Mouse (Mus musculus): ENCODE results near the gene Tmem163.
A peak's percentile ranks its signal among the peaks of the same experiment; 100 is the strongest.

The Tmem163 gene

GRCm38 (mm10) chr1:127513140-127513539, 166.2 kb downstream of the Tmem163 start:
- peak; percentile 64 for DNase-seq (ENCODE audit: low read depth, low spot score)
- no peaks in the 10 kb centered on the region for H3K27me3 ChIP-seq (ENCODE audit: control insufficient read depth, insufficient read depth, low read length, poor library complexity, severe bottlenecking)

GRCm38 (mm10) chr1:127512709-127513108, 166.6 kb downstream of the Tmem163 start:
- Histone ChIP-seq H3K36me3 (ENCODE audit: control insufficient read depth, insufficient read depth, low read length, poor library complexity, severe bottlenecking) (no peaks in the 10 kb centered on the region), H3K27me3 (ENCODE audit: control insufficient read depth, insufficient read depth, low read length, poor library complexity, severe bottlenecking) (no peaks in the 10 kb centered on the region)
- DNase-seq (ENCODE audit: low read depth, low spot score) = peak; percentile 60

More at GRCm38 (mm10) chr1:127513140-127513539, 166.2 kb downstream of the Tmem163 start:
- no peaks in the 10 kb centered on the region; the same call in 1 of the 2 replicates for H3K36me3 ChIP-seq (ENCODE audit: control insufficient read depth, insufficient read depth, low read length, poor library complexity, severe bottlenecking)

- Histone ChIP-seq H3K27me3 (ENCODE audit: control insufficient read depth, insufficient read depth, low read length, poor library complexity, severe bottlenecking) (no peaks in the 10 kb centered on the region), H3K36me3 (ENCODE audit: control insufficient read depth, insufficient read depth, low read length, poor library complexity, severe bottlenecking) (no peaks in the 10 kb centered on the region)
- peak; percentile 70 for DNase-seq (ENCODE audit: low read depth, low spot score)
Observed at GRCm38 (mm10) chr1:127511362-127511761, 168.0 kb downstream of the Tmem163 start.

- no peaks in the 10 kb centered on the region for H3K36me3 ChIP-seq (ENCODE audit: control insufficient read depth, insufficient read depth, low read length, poor library complexity, severe bottlenecking)
- no peak for DNase-seq (ENCODE audit: low read depth, low spot score)
Observed at GRCm38 (mm10) chr1:127508921-127509320, 170.4 kb downstream of the Tmem163 start.

GRCm38 (mm10) chr1:127508067-127508739, 171.1 kb downstream of the Tmem163 start:
- H3K27me3 ChIP-seq (ENCODE audit: control insufficient read depth, insufficient read depth, low read length, poor library complexity, severe bottlenecking) = no peaks in the 10 kb centered on the region
- no peak for DNase-seq (ENCODE audit: low read depth, low spot score)
- H3K36me3 ChIP-seq (ENCODE audit: control insufficient read depth, insufficient read depth, low read length, poor library complexity, severe bottlenecking) = no peaks in the 10 kb centered on the region

More at GRCm38 (mm10) chr1:127508921-127509320, 170.4 kb downstream of the Tmem163 start:
- no peaks in the 10 kb centered on the region for H3K27me3 ChIP-seq (ENCODE audit: control insufficient read depth, insufficient read depth, low read length, poor library complexity, severe bottlenecking)

GRCm38 (mm10) chr1:127507042-127507650, 172.2 kb downstream of the Tmem163 start:
- DNase-seq (ENCODE audit: low read depth, low spot score) = no peak
- no peaks in the 10 kb centered on the region for H3K27me3 ChIP-seq (ENCODE audit: control insufficient read depth, insufficient read depth, low read length, poor library complexity, severe bottlenecking)
- H3K36me3 ChIP-seq (ENCODE audit: control insufficient read depth, insufficient read depth, low read length, poor library complexity, severe bottlenecking) = no peaks in the 10 kb centered on the region

- Histone ChIP-seq H3K36me3 (ENCODE audit: control insufficient read depth, insufficient read depth, low read length, poor library complexity, severe bottlenecking) (peaks cover 5% of the 10 kb centered on the region), H3K27me3 (ENCODE audit: control insufficient read depth, insufficient read depth, low read length, poor library complexity, severe bottlenecking) (no peaks in the 10 kb centered on the region)
- DNase-seq (ENCODE audit: low read depth, low spot score) = peak; percentile 87
Observed at GRCm38 (mm10) chr1:127500701-127501100, 178.6 kb downstream of the Tmem163 start.

GRCm38 (mm10) chr1:127500219-127500618, 179.1 kb downstream of the Tmem163 start:
- Histone ChIP-seq H3K36me3 (ENCODE audit: control insufficient read depth, insufficient read depth, low read length, poor library complexity, severe bottlenecking) (peaks cover 6% of the 10 kb centered on the region), H3K27me3 (ENCODE audit: control insufficient read depth, insufficient read depth, low read length, poor library complexity, severe bottlenecking) (no peaks in the 10 kb centered on the region)
- peak; percentile 91 for DNase-seq (ENCODE audit: low read depth, low spot score)

- no peak for DNase-seq (ENCODE audit: low read depth, low spot score)
- Histone ChIP-seq H3K36me3 (ENCODE audit: control insufficient read depth, insufficient read depth, low read length, poor library complexity, severe bottlenecking) (peaks cover 9% of the 10 kb centered on the region), H3K27me3 (ENCODE audit: control insufficient read depth, insufficient read depth, low read length, poor library complexity, severe bottlenecking) (no peaks in the 10 kb centered on the region)
Observed at GRCm38 (mm10) chr1:127498746-127499145, 180.6 kb downstream of the Tmem163 start.

- Histone ChIP-seq H3K36me3 (ENCODE audit: control insufficient read depth, insufficient read depth, low read length, poor library complexity, severe bottlenecking) (peaks cover 12% of the 10 kb centered on the region), H3K27me3 (ENCODE audit: control insufficient read depth, insufficient read depth, low read length, poor library complexity, severe bottlenecking) (no peaks in the 10 kb centered on the region)
- DNase-seq (ENCODE audit: low read depth, low spot score) = peak; percentile 83
Observed at GRCm38 (mm10) chr1:127496737-127497543, 182.4 kb downstream of the Tmem163 start.

- DNase-seq (ENCODE audit: low read depth, low spot score) = peak; percentile 63
- H3K36me3 ChIP-seq (ENCODE audit: control insufficient read depth, insufficient read depth, low read length, poor library complexity, severe bottlenecking) = peaks cover 7% of the 10 kb centered on the region
- H3K27me3 ChIP-seq (ENCODE audit: control insufficient read depth, insufficient read depth, low read length, poor library complexity, severe bottlenecking) = no peaks in the 10 kb centered on the region
Observed at GRCm38 (mm10) chr1:127487161-127487560, 192.2 kb downstream of the Tmem163 start.

- H3K27me3 ChIP-seq (ENCODE audit: control insufficient read depth, insufficient read depth, low read length, poor library complexity, severe bottlenecking) = no peaks in the 10 kb centered on the region
- peaks cover 2% of the 10 kb centered on the region; the same call in 1 of the 2 replicates for H3K36me3 ChIP-seq (ENCODE audit: control insufficient read depth, insufficient read depth, low read length, poor library complexity, severe bottlenecking)
- DNase-seq (ENCODE audit: low read depth, low spot score) = peak; percentile 76
Observed at GRCm38 (mm10) chr1:127484826-127485225, 194.5 kb downstream of the Tmem163 start.

- Histone ChIP-seq H3K36me3 (ENCODE audit: control insufficient read depth, insufficient read depth, low read length, poor library complexity, severe bottlenecking) (0 out of 2 replicates have a peak, but pooled peaks cover 2% of the 10 kb centered on the region), H3K27me3 (ENCODE audit: control insufficient read depth, insufficient read depth, low read length, poor library complexity, severe bottlenecking) (no peaks in the 10 kb centered on the region)
- DNase-seq (ENCODE audit: low read depth, low spot score) = no peak
Observed at GRCm38 (mm10) chr1:127484188-127484587, 195.2 kb downstream of the Tmem163 start.

- Histone ChIP-seq H3K36me3 (ENCODE audit: control insufficient read depth, insufficient read depth, low read length, poor library complexity, severe bottlenecking) (0 out of 2 replicates have a peak, but pooled peaks cover 2% of the 10 kb centered on the region), H3K27me3 (ENCODE audit: control insufficient read depth, insufficient read depth, low read length, poor library complexity, severe bottlenecking) (no peaks in the 10 kb centered on the region)
- DNase-seq (ENCODE audit: low read depth, low spot score) = no peak
Observed at GRCm38 (mm10) chr1:127482911-127483310, 196.4 kb downstream of the Tmem163 start.

- no peak for DNase-seq (ENCODE audit: low read depth, low spot score)
- H3K27me3 ChIP-seq (ENCODE audit: control insufficient read depth, insufficient read depth, low read length, poor library complexity, severe bottlenecking) = no peaks in the 10 kb centered on the region
- no peaks in the 10 kb centered on the region for H3K36me3 ChIP-seq (ENCODE audit: control insufficient read depth, insufficient read depth, low read length, poor library complexity, severe bottlenecking)
Observed at GRCm38 (mm10) chr1:127475756-127476155, 203.6 kb downstream of the Tmem163 start.

Measured in splenic B cell, adult 2 months (primary cell).